Mouse (Mus musculus) megakaryocyte, embryonic 14.5 days (primary cell): ENCODE measurements at regions not wholly inside any gene's neighbourhood (a gene's known extent, or its start where the extent isn't known, plus 50 kb on each side); places are given as distances from the start of the nearest gene placed in this dataset.

Experiments
- FLI1 ChIP-seq: IDR thresholded peaks from 2 replicates; pipeline ENCODE4 v1.6.1; 2012; ENCODE audit warnings: low read length, inconsistent platforms, mixed read lengths
- GATA1 ChIP-seq: IDR thresholded peaks from 3 replicates; pipeline ENCODE4 v1.6.1; 2012; ENCODE audit warnings: mixed read lengths, low read length, inconsistent platforms, borderline replicate concordance

DNA sequence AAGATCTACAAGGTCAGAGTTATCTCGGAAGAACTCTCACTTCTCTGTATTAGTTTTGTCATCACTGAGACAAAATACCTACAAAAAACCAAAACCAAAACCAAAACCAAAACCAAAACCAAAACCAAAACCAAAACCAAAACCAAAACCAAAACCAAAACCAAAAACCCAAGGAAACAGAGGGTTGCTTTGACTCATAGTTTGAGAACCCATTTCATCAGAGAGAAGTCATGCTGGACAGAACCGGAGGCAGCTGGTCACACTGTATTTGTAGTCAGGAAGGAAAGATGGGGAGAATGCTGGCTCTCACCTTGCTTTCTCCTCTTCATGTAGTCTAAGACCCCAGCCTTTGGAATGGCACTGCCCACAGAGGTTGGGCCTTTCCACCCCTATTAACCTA, 57.3 kb upstream of the Cnr1 start:
- TF ChIP-seq FLI1 (no peak), GATA1 (no peak)
